Mouse (Mus musculus): ENCODE data around the gene Entr1.

- TF ChIP-seq CTCF (IDR thresholded peaks at IDR 0.05; ENCODE audit: control insufficient read depth, insufficient read depth, insufficient replicate concordance, low read depth, low read length) (no peak), POLR2A (IDR thresholded peaks at IDR 0.05; ENCODE audit: control insufficient read depth, low read depth, low read length) (no peak)
These were observed 34.0 kb upstream of the Entr1 start for GRCm38 (mm10) chr2:26423086-26423485.
